In genomic region chr6:46361091-46361490, GRCm38 (mm10) we compare ENCODE assay signal across 14 mouse cellular contexts.
"Had no signal": no experiment of that assay in that cellular context is flagged by ENCODE, and none has a peak within 500 bp of the region (broad histone marks: within the 10 kb centered on the region; RNA-seq: fewer than 3 reads in every experiment).

No protein-coding gene starts in this region.

- H3K4me3 ChIP-seq: left cerebral cortex, adult 2 months; limb, embryonic 10.5 days; liver, embryonic 15.5 days; midbrain, embryonic 13.5 days; stomach, embryonic 15.5 days had no signal

- H3K27me3 ChIP-seq: liver, embryonic 15.5 days; midbrain, embryonic 13.5 days; stomach, embryonic 15.5 days had no signal

- H3K4me1 ChIP-seq: limb, embryonic 10.5 days; liver, embryonic 15.5 days; midbrain, embryonic 13.5 days; stomach, embryonic 15.5 days had no signal

- H3K9me3 ChIP-seq: limb, embryonic 10.5 days; liver, embryonic 15.5 days; midbrain, embryonic 13.5 days; stomach, embryonic 15.5 days had no signal

- H3K4me2 ChIP-seq: liver, embryonic 11.5 days; liver, embryonic 15.5 days; midbrain, embryonic 13.5 days; stomach, embryonic 15.5 days had no signal

- DNase-seq: kidney, adult 9 months; kidney, postnatal 10 days; kidney, postnatal 4 days; lung, adult 2 months; lung, postnatal 36 days; right cerebral cortex, postnatal 14 days; thymus, postnatal 36 days had no signal

- H3K36me3 ChIP-seq: limb, embryonic 10.5 days; liver, embryonic 15.5 days; midbrain, embryonic 13.5 days; stomach, embryonic 15.5 days had no signal

- H3K9ac ChIP-seq: liver, embryonic 15.5 days; midbrain, embryonic 13.5 days; stomach, embryonic 15.5 days had no signal

- ATAC-seq: lung, postnatal 0 days; midbrain, embryonic 13.5 days had no signal

- H3K27ac ChIP-seq: left cerebral cortex, adult 2 months; limb, embryonic 10.5 days; liver, embryonic 15.5 days; midbrain, embryonic 13.5 days; stomach, embryonic 15.5 days had no signal
